Mouse (Mus musculus): ENCODE measurements around the gene Mgp.

- TF ChIP-seq CTCF (IDR thresholded peaks at IDR 0.05; ENCODE audit: insufficient read depth, low read depth, low read length) (no peak), POLR2A (IDR thresholded peaks at IDR 0.05; ENCODE audit: insufficient read depth, low read depth, low read length) (no peak)
Measured at GRCm38 (mm10) chr6:136852762-136853161, 22.9 kb downstream of the Mgp start.
